Mouse (Mus musculus): ENCODE measurements around the gene Prtn3.

- no peak for TF ChIP-seq CHD2 (IDR thresholded peaks at IDR 0.05; ENCODE audit: low read depth, low read length)
- no peak for TF ChIP-seq ZC3H11A (IDR thresholded peaks at IDR 0.05; ENCODE audit: borderline replicate concordance, low read depth, low read length)
- no peak for TF ChIP-seq HCFC1 (IDR thresholded peaks at IDR 0.05; ENCODE audit: borderline replicate concordance, insufficient read depth, low read length)
- TF ChIP-seq MAFK (IDR thresholded peaks at IDR 0.05; ENCODE audit: insufficient read depth, low read depth, low read length), result no peak
- TF ChIP-seq ZNF384 (IDR thresholded peaks at IDR 0.05; ENCODE audit: low read depth, low read length), result no peak
These were observed at the start of gene Prtn3, which contains the start of gene Plppr3 for GRCm38 (mm10) chr10:79874290-79874862.

All from ES-E14 (cell line).